Mouse (Mus musculus): ENCODE data around the gene Haus2.

Gene Haus2

GRCm38 (mm10) chr2:120663491-120664154, 54.4 kb downstream of the Haus2 start:
- DNase-seq (ENCODE audit: low read depth, low spot score) = no peak

- DNase-seq (ENCODE audit: low read depth, low spot score) = no peak
Observed at GRCm38 (mm10) chr2:120667446-120667845, 58.3 kb downstream of the Haus2 start.

GRCm38 (mm10) chr2:120670253-120670652, 61.1 kb downstream of the Haus2 start:
- DNase-seq (ENCODE audit: low read depth, low spot score) = no peak
